Mouse (Mus musculus) C2C12 (cell line): ENCODE results near the gene 1700001P01Rik. TPM values are rescaled to one million over a fixed set of nuclear protein-coding genes. Genes with fewer than 3 reads are reported as not detected.

Experiments
- H3K27me3 ChIP-seq: one replicate; pipeline ENCODE4 v1.6.1; 2011; ENCODE audit not compliant: control insufficient read depth, insufficient read depth, insufficient read length
- H3K36me3 ChIP-seq: one replicate; pipeline ENCODE4 v1.6.1; 2011; ENCODE audit not compliant: control insufficient read depth, insufficient read depth
- H3K4me3 ChIP-seq: one replicate; pipeline ENCODE4 v1.5.1; 2011; ENCODE audit warnings: mild to moderate bottlenecking, control low read depth; ENCODE audit not compliant: poor library complexity, insufficient read depth, severe bottlenecking
- H3K79me2 ChIP-seq: one replicate; pipeline ENCODE4 v1.6.1; 2011; ENCODE audit not compliant: control insufficient read depth, insufficient read depth
- H3K79me3 ChIP-seq: one replicate; pipeline ENCODE4 v1.6.1; 2011; ENCODE audit warnings: low read depth, control low read depth
- H3ac ChIP-seq: one replicate; pipeline ENCODE3; 2011; ENCODE audit warnings: low read depth; ENCODE audit not compliant: control insufficient read depth, insufficient read length
- CEBPB ChIP-seq: IDR thresholded peaks from one replicate; pipeline ENCODE4 v1.6.1; 2011; ENCODE audit warnings: low read depth, mild to moderate bottlenecking, control low read depth, moderate library complexity
- CTCF ChIP-seq: IDR thresholded peaks from one replicate; pipeline ENCODE4 v1.5.1; 2011; ENCODE audit not compliant: control insufficient read depth, insufficient read depth, insufficient read length
- FOSL1 ChIP-seq: IDR thresholded peaks from one replicate; pipeline ENCODE4 v1.8.0; 2011; ENCODE audit warnings: mild to moderate bottlenecking, low read length; ENCODE audit not compliant: poor library complexity, insufficient read depth, severe bottlenecking
- MAX ChIP-seq: IDR thresholded peaks from one replicate; pipeline ENCODE4 v1.6.1; 2011; ENCODE audit warnings: mild to moderate bottlenecking, control low read depth
- MYOD1 ChIP-seq: IDR thresholded peaks from one replicate; pipeline ENCODE4 v1.6.1; 2011; ENCODE audit warnings: low read depth; ENCODE audit not compliant: control insufficient read depth, insufficient read length
- MYOG ChIP-seq: IDR thresholded peaks from one replicate; pipeline ENCODE4 v1.6.1; 2011; ENCODE audit not compliant: control insufficient read depth, insufficient read length; ENCODE audit errors: extremely low read depth
- USF1 ChIP-seq: IDR thresholded peaks from one replicate; pipeline ENCODE4 v1.6.1; 2011; ENCODE audit warnings: low read depth, mild to moderate bottlenecking, control low read depth, moderate library complexity
- polyA plus RNA-seq: library from polyadenylated mRNA; unstranded; fragments of >200 nt; fragmentation: generic; extraction: Trizol; gene quantifications from one replicate; pipeline ENCODE4 v1.2.1, GENCODE M21; 2012; ENCODE audit warnings: missing spikeins

1700001P01Rik gene
- polyA plus RNA-seq, 1 experiment: 0.14 TPM

DNA sequence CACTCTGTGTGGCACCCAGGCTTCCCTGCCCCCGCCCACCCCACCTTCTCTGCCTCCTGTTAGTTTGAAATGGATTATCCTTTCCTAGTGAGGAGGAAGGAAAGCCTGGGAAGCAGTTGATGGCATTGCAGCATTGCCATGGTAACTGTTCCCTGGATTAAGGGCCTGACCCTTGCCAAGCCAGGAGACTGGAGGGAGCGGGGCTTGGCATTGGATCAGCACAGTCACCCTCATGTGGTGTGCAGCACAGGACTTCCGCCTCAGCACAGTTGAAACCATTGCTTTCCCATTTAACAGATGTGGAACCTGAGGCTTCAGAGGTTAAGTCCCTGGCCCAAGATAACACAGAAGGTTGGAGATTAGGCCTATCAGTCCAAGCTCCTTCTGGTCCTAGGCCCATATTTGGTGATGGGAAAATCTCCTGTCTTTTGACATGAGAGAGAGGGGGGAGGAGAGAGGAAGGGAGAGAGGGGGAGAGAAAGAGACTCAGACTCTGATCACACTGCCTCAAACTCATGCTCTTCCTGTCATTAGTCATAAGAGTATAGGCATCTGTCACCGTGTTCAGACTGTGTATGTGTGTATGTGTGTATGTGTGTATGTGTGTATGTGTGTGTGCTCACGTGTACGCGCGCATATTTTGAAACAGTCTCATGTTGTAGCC, 45.8 kb upstream of the 1700001P01Rik start:
- Histone ChIP-seq H3K79me3 (peaks cover 81% of the 10 kb centered on the region), H3K36me3 (peaks cover 98% of the 10 kb centered on the region), H3ac (no peak overlapping the region), H3K4me3 (no peak overlapping the region), H3K27me3 (no peaks in the 10 kb centered on the region), H3K79me2 (peaks cover 100% of the 10 kb centered on the region)
- TF ChIP-seq USF1: no peak
- TF ChIP-seq MAX: peak; percentile 10

DNA sequence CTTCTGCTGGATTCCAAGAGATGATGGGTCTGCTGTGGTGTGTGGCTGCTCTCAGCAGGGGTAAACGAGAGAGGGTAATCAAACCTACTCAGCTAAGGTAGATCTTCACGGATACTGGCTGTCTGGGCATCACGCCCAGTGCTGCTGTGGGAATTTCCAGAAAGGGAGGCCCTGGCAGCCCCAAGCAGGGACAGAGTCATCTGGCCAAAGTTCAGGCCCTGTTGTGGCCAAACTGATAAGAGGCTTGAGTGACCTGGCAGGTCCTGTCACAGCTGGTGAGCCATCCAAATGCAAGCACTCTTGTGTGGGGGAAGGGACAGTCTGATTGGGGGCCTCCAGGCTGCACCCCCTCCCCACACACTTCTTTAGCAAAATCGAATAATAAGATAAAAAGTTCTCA, 45.1 kb upstream of the 1700001P01Rik start:
- Histone ChIP-seq H3K79me3 (peaks cover 86% of the 10 kb centered on the region), H3K36me3 (peaks cover 98% of the 10 kb centered on the region), H3ac (no peak overlapping the region), H3K27me3 (no peaks in the 10 kb centered on the region), H3K4me3 (no peak overlapping the region), H3K79me2 (peaks cover 100% of the 10 kb centered on the region)
- TF ChIP-seq FOSL1 (no peak), MYOD1 (no peak), CEBPB (no peak), MAX (no peak), USF1 (no peak), CTCF (no peak)

DNA sequence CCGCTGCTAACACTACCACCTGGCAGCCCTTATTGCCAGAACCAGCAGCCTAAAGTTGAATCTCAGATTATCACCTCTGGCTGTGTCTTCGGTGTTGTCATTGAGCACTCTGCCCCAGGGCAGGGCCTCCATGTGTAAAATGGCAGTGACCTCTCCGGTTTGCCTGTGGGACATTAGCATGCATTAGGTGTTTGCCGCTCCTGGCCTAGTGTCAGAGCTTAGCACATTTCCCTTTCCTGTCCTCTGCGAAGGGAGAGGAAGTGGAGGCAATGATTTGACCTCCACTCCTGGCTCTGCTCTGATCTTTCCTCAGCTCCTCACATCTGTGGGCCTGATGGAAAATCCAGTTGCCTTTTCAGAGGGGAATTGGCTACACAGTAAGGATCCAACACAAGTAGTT, 44.2 kb upstream of the 1700001P01Rik start:
- no peak for TF ChIP-seq USF1
- no peak for TF ChIP-seq CTCF
- no peak for TF ChIP-seq FOSL1
- TF ChIP-seq MYOG: no peak
- TF ChIP-seq MAX: no peak
- no peak for TF ChIP-seq MYOD1
- TF ChIP-seq CEBPB: no peak
- H3K36me3 ChIP-seq: peaks cover 98% of the 10 kb centered on the region

DNA sequence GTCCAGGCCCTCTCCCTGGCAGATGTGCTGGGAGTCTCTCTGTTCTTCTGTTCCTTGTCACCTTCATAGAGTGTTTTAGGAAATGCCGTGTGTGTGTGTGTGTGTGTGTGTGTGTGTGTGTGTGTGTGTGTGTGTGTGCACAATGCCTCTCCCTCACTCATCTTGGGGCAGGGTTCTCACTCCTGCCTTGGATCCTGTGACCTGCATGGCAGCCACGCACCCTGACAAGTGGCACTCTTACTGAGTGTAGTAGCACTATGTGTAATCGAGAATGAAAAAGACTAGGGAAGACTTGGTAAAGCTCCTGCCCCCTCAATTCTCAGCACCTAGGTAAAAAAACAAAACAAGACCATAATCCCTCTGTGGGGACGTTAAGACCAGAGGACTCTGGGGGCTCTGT, 43.4 kb upstream of the 1700001P01Rik start:
- no peaks in the 10 kb centered on the region for H3K27me3 ChIP-seq
- H3K79me2 ChIP-seq: peaks cover 100% of the 10 kb centered on the region
- H3K36me3 ChIP-seq: peaks cover 98% of the 10 kb centered on the region
- peaks cover 89% of the 10 kb centered on the region for H3K79me3 ChIP-seq
- no peak overlapping the region for H3ac ChIP-seq
- no peak overlapping the region for H3K4me3 ChIP-seq
- TF ChIP-seq MYOG (no peak), FOSL1 (no peak), CTCF (no peak), CEBPB (no peak), MAX (no peak), USF1 (no peak), MYOD1 (no peak)

More for the DNA sequence above, 44.2 kb upstream of the 1700001P01Rik start:
- Histone ChIP-seq H3ac (no peak overlapping the region), H3K79me2 (peaks cover 100% of the 10 kb centered on the region), H3K4me3 (no peak overlapping the region), H3K79me3 (peaks cover 88% of the 10 kb centered on the region), H3K27me3 (no peaks in the 10 kb centered on the region)

DNA sequence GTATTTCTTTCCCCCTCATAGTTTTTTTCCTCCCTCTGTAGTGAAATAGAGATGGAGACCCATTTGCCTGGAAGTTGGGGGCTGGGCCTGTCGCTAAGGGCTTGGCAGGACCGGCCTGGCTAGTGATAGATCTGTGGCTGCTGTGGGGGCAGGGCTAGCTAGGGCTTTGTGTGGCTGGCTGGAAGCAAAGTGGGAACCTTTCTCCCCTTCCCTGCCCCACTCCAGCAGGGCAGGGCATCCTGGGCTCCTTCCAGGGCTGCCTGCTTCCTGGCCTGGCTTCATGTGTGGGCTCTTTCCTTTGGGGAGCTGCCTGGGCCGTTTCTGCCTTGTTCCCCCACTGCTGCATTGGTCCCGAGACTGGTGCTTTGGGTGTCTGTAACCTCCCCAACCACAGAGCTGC, 42.9 kb upstream of the 1700001P01Rik start:
- Histone ChIP-seq H3ac (no peak overlapping the region), H3K79me3 (peaks cover 91% of the 10 kb centered on the region), H3K27me3 (no peaks in the 10 kb centered on the region), H3K36me3 (peaks cover 98% of the 10 kb centered on the region), H3K79me2 (peaks cover 100% of the 10 kb centered on the region), H3K4me3 (no peak overlapping the region)
- TF ChIP-seq FOSL1: no peak
- no peak for TF ChIP-seq CTCF
- TF ChIP-seq MYOG: no peak
- no peak for TF ChIP-seq MYOD1
- no peak for TF ChIP-seq USF1
- TF ChIP-seq MAX: no peak
- TF ChIP-seq CEBPB: no peak

DNA sequence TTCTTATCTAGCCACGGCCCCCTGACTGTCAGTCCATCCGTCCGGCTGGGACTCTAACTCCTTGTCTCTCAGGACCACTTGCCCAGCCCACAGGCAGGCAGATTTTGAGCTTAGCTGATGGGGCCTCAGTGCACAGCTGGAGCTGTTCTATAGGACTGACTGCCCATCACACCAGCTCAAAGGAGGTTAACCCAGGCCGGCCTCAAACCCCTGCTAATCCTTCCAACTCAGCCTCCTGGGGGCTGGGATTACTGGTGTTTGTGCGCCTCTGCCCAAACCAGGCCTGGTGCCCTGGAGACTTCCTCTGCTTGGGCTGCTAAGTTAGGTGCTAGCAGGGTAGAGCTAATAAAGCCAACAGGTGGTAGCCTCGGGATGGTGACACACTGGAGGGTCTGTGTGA, 42.3 kb upstream of the 1700001P01Rik start:
- H3K79me2 ChIP-seq: peaks cover 100% of the 10 kb centered on the region
- peaks cover 99% of the 10 kb centered on the region for H3K36me3 ChIP-seq
- H3K27me3 ChIP-seq: no peaks in the 10 kb centered on the region
- no peak overlapping the region for H3ac ChIP-seq
- peaks cover 92% of the 10 kb centered on the region for H3K79me3 ChIP-seq
- TF ChIP-seq MAX: no peak
- TF ChIP-seq CTCF: no peak
- TF ChIP-seq USF1: no peak
- TF ChIP-seq CEBPB: no peak
- no peak for TF ChIP-seq MYOD1
- no peak for TF ChIP-seq FOSL1
- TF ChIP-seq MYOG: no peak
- no peak overlapping the region for H3K4me3 ChIP-seq
